Mouse (Mus musculus): ENCODE data around the gene Cep250. TPM values are rescaled to one million over a fixed set of nuclear protein-coding genes. Genes with fewer than 3 reads are reported as not detected.

Cep250 gene
- polyA plus RNA-seq, 1 experiment from 2014 or later, result 13.6 TPM

- no peak for ATAC-seq (ENCODE audit: low FRiP score, low read depth)
- Histone ChIP-seq H3K4me2 (no peak overlapping the region), H3K36me3 (peaks cover 84% of the 10 kb centered on the region), H3K27me3 (no peaks in the 10 kb centered on the region), H3K4me1 (replicated peaks) (no peaks in the 10 kb centered on the region), H3K9me3 (no peaks in the 10 kb centered on the region), H3K9ac (no peak overlapping the region), H3K4me3 (no peak overlapping the region), H3K27ac (replicated peaks) (no peak overlapping the region)
- 84% methylated on average over 14 of the region's 14 CpGs for WGBS
These were observed 18.0 kb downstream of the Cep250 start for GRCm38 (mm10) chr2:155974087-155974731.

DNA sequence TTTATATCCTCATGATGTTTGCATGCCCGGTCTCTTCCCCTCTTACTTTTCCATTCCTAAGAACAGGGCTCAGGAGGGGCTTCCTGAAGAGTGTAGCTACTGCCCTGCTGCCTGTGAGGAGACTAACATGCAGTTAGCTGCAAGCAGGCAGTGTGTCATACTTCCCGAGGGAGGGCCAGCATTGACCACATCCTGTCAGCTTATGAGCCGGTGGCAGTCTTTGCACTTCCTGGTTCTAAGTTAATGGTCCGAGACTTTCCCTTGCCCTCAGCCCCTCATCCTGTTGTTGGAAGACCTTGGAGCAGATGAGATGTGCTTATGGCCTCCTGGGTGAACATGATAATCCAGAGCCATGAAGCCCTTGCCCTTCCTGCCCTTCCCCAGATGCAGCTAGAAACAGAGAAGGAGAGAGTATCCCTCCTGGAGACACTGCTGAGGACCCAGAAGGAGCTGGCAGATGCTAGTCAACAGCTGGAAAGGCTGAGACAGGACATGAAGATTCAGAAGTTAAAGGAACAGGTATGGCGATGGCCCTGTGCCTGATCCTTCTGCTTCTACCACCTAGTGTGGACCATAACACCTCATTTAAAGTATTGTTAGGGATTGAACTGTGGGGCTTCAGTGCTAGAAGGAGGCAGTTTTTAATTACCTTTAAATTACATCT, 23.2 kb downstream of the Cep250 start:
- H3K4me2 ChIP-seq, result no peak overlapping the region
- H3K36me3 ChIP-seq, result peaks cover 83% of the 10 kb centered on the region
- 91% methylated on average over 5 of the region's 5 CpGs for WGBS
- no peaks in the 10 kb centered on the region for H3K4me1 ChIP-seq (replicated peaks)
- H3K27ac ChIP-seq (replicated peaks), result no peak overlapping the region
- H3K4me3 ChIP-seq, result no peak overlapping the region
- H3K9ac ChIP-seq, result no peak overlapping the region
- no peak for ATAC-seq (ENCODE audit: low FRiP score, low read depth)
- no peaks in the 10 kb centered on the region for H3K9me3 ChIP-seq
- no peaks in the 10 kb centered on the region for H3K27me3 ChIP-seq

GRCm38 (mm10) chr2:155985776-155986175, 29.5 kb downstream of the Cep250 start:
- H3K36me3 ChIP-seq, result peaks cover 95% of the 10 kb centered on the region
- no peaks in the 10 kb centered on the region for H3K9me3 ChIP-seq
- H3K27me3 ChIP-seq, result no peaks in the 10 kb centered on the region
- no peak overlapping the region for H3K27ac ChIP-seq (replicated peaks)
- H3K4me1 ChIP-seq (replicated peaks), result no peaks in the 10 kb centered on the region
- no peak overlapping the region for H3K9ac ChIP-seq
- WGBS, result 91% methylated on average over 7 of the region's 7 CpGs
- no peak for ATAC-seq (ENCODE audit: low FRiP score, low read depth)
- H3K4me3 ChIP-seq, result no peak overlapping the region
- no peak overlapping the region for H3K4me2 ChIP-seq

DNA sequence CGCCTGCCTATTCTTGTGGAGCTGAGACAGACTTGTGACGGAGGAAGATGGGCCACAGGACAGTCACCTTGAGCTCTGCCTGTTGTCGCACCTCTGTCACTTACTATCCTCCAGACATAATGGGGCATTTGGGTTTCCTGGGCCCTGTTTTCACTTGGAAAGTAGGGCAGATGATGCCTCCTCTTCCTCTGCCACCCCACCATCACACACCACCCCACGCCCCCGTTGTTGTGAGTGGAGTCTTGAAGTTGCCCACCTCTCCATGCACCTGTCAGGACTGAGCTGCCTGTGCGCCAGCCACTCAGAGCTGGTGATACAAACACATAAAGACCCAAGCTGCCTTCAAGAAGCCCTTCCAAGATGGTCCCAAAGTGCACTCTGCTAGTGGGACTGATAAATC, 30.9 kb downstream of the Cep250 start:
- peaks cover 95% of the 10 kb centered on the region for H3K36me3 ChIP-seq
- no peak overlapping the region for H3K27ac ChIP-seq (replicated peaks)
- no peaks in the 10 kb centered on the region for H3K27me3 ChIP-seq
- H3K4me1 ChIP-seq (replicated peaks), result no peaks in the 10 kb centered on the region
- 96% methylated on average over 6 of the region's 6 CpGs for WGBS
- no peak overlapping the region for H3K4me2 ChIP-seq
- no peaks in the 10 kb centered on the region for H3K9me3 ChIP-seq
- H3K4me3 ChIP-seq, result no peak overlapping the region
- no peak overlapping the region for H3K9ac ChIP-seq
- no peak for ATAC-seq (ENCODE audit: low FRiP score, low read depth)

DNA sequence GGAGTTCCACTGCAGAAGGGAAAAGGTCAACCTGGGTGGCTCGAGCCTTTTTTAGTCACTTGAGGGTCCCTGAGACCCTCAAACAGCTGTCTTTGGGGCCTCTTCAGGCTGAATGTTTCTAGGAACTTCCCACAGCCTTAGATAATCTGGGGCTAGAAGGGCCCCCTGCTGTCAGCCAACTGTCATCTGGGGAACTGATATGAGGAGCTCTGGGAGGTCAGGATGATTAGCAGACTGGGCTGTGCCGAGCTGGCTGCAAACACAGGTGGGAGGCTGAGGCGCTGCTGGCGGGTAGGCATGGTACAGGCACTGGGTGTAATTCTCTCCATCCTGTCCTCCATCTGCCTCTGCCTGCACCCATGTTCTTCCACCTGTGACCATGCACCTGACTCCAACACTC, 32.8 kb downstream of the Cep250 start:
- WGBS, result 77% methylated on average over 4 of the region's 4 CpGs

GRCm38 (mm10) chr2:155991151-155991550, 34.9 kb downstream of the Cep250 start:
- no peak overlapping the region for H3K9ac ChIP-seq
- no peak for ATAC-seq (ENCODE audit: low FRiP score, low read depth)
- no peak overlapping the region for H3K4me2 ChIP-seq
- no peaks in the 10 kb centered on the region for H3K9me3 ChIP-seq
- H3K27me3 ChIP-seq, result no peaks in the 10 kb centered on the region
- 87% methylated on average over 10 of the region's 10 CpGs for WGBS
- no peak overlapping the region for H3K27ac ChIP-seq (replicated peaks)
- peaks cover 91% of the 10 kb centered on the region for H3K36me3 ChIP-seq
- H3K4me3 ChIP-seq, result no peak overlapping the region
- no peaks in the 10 kb centered on the region for H3K4me1 ChIP-seq (replicated peaks)

More for the DNA sequence above, 32.8 kb downstream of the Cep250 start:
- Histone ChIP-seq H3K4me3 (no peak overlapping the region), H3K9ac (no peak overlapping the region), H3K4me1 (replicated peaks) (no peaks in the 10 kb centered on the region), H3K27me3 (no peaks in the 10 kb centered on the region), H3K9me3 (no peaks in the 10 kb centered on the region), H3K4me2 (no peak overlapping the region), H3K27ac (replicated peaks) (no peak overlapping the region), H3K36me3 (peaks cover 91% of the 10 kb centered on the region)
- ATAC-seq (ENCODE audit: low FRiP score, low read depth), result no peak

- Histone ChIP-seq H3K27me3 (no peaks in the 10 kb centered on the region), H3K27ac (replicated peaks) (peak overlapping the region; percentile 52), H3K4me2 (no peak overlapping the region), H3K36me3 (peaks cover 91% of the 10 kb centered on the region), H3K4me3 (no peak overlapping the region), H3K4me1 (replicated peaks) (no peaks in the 10 kb centered on the region), H3K9ac (no peak overlapping the region), H3K9me3 (no peaks in the 10 kb centered on the region)
- WGBS, result 76% methylated on average over 14 of the region's 14 CpGs
- ATAC-seq (ENCODE audit: low FRiP score, low read depth), result peak; percentile 75; the same call in 1 of the 2 replicates
These were observed 35.6 kb downstream of the Cep250 start for GRCm38 (mm10) chr2:155991863-155992321.

DNA sequence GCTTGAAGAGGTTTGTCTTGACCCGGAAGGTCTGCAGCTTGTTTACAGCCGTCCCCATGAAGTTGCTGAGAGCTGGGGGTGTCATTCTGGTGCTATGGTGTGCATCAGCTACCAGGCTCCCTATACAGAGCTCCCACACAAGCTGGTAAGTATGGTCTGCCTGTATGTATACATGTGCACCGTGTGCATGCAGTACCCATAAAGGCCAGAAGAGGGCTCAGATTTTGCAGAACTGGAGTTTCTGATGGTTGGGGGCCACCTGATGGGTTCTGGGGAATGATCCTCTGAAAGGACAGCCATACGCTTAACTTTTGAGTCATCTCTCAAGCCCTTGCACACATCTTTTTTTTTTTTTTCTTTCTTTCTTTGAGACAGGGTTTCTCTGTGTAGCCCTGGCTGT, 49.1 kb downstream of the Cep250 start:
- ATAC-seq (ENCODE audit: low FRiP score, low read depth), result no peak
- 91% methylated on average over 4 of the region's 4 CpGs for WGBS

DNA sequence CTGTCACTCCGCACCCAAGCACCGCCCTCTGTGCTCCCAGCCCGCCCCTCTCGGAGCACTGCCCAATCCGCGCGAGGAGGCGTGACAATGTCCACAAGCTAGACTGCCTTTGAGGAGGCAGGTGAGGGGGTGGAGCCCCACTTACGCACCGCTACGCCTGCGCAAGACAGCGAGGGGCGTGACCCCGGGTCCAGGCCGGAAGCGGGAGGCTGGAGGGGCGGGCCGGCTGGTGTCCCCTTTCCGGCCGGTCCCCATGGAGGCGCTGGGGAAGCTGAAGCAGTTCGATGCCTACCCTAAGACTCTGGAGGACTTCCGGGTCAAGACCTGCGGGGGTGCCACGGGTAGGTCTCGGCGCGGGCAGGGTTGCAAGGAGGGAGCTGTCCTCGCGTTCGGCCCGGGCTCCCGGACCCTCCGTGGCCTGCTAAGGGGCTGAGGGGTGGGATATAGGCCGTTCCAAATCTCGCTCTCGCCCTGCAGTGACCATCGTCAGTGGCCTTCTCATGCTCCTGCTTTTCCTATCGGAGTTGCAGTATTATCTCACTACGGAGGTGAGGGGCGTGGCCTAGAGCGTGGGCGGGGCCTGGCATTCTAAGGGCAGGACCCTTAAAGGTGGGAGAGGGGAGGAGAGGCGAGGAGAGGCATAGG, 51.8 kb downstream of the Cep250 start, which contains the start of the genes 6430550D23Rik and Ergic3:
Gene 6430550D23Rik (minus strand): TSS at position 90 of the 645 bp plus-strand sequence.
Gene Ergic3 (plus strand): TSS at position 158 of the 645 bp plus-strand sequence.
- H3K9me3 ChIP-seq, result no peaks in the 10 kb centered on the region
- peak within 1 kb of the TSS; percentile 66 for H3K27ac ChIP-seq (replicated peaks)
- 0% methylated on average over 42 of the region's 45 CpGs for WGBS
- peaks cover 33% of the 10 kb centered on the region for H3K36me3 ChIP-seq
- peaks cover 16% of the 10 kb centered on the region for H3K4me1 ChIP-seq (replicated peaks)
- peak within 1 kb of the TSS; percentile 68 for H3K9ac ChIP-seq
- H3K4me2 ChIP-seq, result peak within 1 kb of the TSS; percentile 68
- H3K4me3 ChIP-seq, result peak within 1 kb of the TSS; percentile 60
- ATAC-seq (ENCODE audit: low FRiP score, low read depth), result peak; percentile 99
- no peaks in the 10 kb centered on the region for H3K27me3 ChIP-seq

More for the DNA sequence above, 49.1 kb downstream of the Cep250 start:
- no peak overlapping the region for H3K4me3 ChIP-seq
- peaks cover 16% of the 10 kb centered on the region for H3K4me1 ChIP-seq (replicated peaks)
- H3K27ac ChIP-seq (replicated peaks), result no peak overlapping the region
- no peaks in the 10 kb centered on the region for H3K9me3 ChIP-seq
- no peak overlapping the region for H3K9ac ChIP-seq
- no peak overlapping the region for H3K4me2 ChIP-seq
- peaks cover 12% of the 10 kb centered on the region for H3K36me3 ChIP-seq
- H3K27me3 ChIP-seq, result no peaks in the 10 kb centered on the region

- no peaks in the 10 kb centered on the region for H3K4me1 ChIP-seq (replicated peaks)
- no peak overlapping the region for H3K27ac ChIP-seq (replicated peaks)
- no peak overlapping the region for H3K4me3 ChIP-seq
- H3K27me3 ChIP-seq, result no peaks in the 10 kb centered on the region
- no peak overlapping the region for H3K4me2 ChIP-seq
- peaks cover 62% of the 10 kb centered on the region for H3K36me3 ChIP-seq
- H3K9me3 ChIP-seq, result no peaks in the 10 kb centered on the region
- WGBS, result 95% methylated on average over 3 of the region's 3 CpGs
- ATAC-seq (ENCODE audit: low FRiP score, low read depth), result no peak
- H3K9ac ChIP-seq, result no peak overlapping the region
These were observed 61.8 kb downstream of the Cep250 start for GRCm38 (mm10) chr2:156018106-156018505.

GRCm38 (mm10) chr2:156021219-156021618, 65.0 kb downstream of the Cep250 start:
- Histone ChIP-seq H3K4me2 (no peak overlapping the region), H3K9me3 (no peaks in the 10 kb centered on the region), H3K27ac (replicated peaks) (no peak overlapping the region), H3K36me3 (peaks cover 31% of the 10 kb centered on the region), H3K4me3 (no peak overlapping the region), H3K27me3 (no peaks in the 10 kb centered on the region), H3K4me1 (replicated peaks) (no peaks in the 10 kb centered on the region), H3K9ac (no peak overlapping the region)
- 90% methylated on average over 8 of the region's 8 CpGs for WGBS
- no peak for ATAC-seq (ENCODE audit: low FRiP score, low read depth)

GRCm38 (mm10) chr2:156021765-156022164, 65.5 kb downstream of the Cep250 start:
- Histone ChIP-seq H3K9ac (no peak overlapping the region), H3K4me1 (replicated peaks) (no peaks in the 10 kb centered on the region), H3K36me3 (peaks cover 26% of the 10 kb centered on the region), H3K27ac (replicated peaks) (no peak overlapping the region), H3K9me3 (no peaks in the 10 kb centered on the region), H3K27me3 (no peaks in the 10 kb centered on the region), H3K4me2 (no peak overlapping the region), H3K4me3 (no peak overlapping the region)
- WGBS, result 90% methylated on average over 2 of the region's 2 CpGs
- ATAC-seq (ENCODE audit: low FRiP score, low read depth), result no peak

Measured in hindbrain, embryonic 15.5 days (tissue).